Mouse (Mus musculus) left cerebral cortex, adult 9 months (tissue): ENCODE data around the gene Srcin1.

ENCODE experiments used
- DNase-seq, 2 experiments: peaks; one replicate each; pipeline ENCODE4 v3.0.0; 2022; ENCODE audit warnings: low spot score in 2 of 2

Srcin1 gene

DNA sequence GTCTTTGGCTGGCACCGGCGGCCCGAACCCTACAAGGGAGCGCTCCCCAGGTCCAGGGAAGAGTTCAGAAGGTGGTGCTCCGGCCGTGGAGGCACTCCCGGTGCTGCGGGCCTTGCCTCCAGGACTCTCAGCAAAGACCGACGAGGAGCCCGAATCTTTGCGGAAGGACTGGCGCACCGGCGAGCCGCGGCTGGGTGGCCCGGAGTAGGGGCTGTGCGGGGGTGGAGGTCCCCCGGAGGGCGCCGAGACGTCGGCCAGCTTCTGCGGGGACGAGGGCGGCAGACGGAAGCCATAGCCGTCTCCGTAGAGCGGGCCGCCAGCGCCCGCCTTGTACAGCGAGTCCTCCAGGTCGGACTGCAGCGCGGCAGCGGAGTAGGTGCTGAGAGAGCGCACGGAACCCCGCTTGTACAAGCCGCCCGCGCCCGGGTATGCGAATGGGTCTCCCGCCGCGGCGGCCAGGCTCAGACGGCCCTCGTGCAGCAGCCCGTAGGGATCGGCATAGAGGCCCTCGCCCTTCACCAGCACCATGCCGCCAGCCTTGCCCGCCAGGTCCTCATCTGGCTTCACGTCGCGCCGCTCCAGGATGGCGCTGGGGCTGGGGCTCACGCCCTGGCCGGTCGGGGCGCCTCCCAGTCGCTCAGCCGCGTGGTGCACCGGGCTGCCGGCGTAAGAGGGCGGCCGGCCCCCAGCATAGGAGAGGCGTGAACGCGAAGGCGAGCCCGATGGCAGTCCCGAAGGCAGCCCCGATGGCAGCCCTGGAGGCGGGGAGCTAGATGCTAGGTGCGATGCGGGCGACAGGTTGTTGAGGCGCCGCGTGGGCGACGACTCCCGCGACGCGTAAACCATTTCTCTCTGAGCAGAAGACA is 41.3 kb downstream of the Srcin1 start:
- peak in 1 of 2 experiments; percentile 77 for DNase-seq

DNA sequence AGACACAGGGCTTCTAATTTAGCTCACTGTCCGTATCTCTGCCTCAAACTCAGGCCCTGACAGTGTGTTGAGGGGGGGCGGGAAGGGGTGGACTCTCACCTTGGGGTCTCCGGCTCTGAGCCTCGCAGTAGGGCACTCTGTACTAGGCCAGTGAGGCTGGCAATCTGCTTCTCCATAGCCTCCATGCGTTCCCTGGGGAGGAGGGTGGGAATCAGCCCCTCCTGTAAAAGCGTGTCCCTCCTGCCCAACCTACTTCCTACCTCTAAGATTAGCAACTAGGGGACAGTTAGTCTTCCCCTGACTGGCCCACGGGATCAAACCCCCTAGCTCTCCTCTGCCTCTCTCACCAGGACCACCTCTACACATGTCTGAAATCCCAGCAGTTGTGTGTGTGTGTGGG is 42.3 kb downstream of the Srcin1 start:
- no peak for DNase-seq

DNA sequence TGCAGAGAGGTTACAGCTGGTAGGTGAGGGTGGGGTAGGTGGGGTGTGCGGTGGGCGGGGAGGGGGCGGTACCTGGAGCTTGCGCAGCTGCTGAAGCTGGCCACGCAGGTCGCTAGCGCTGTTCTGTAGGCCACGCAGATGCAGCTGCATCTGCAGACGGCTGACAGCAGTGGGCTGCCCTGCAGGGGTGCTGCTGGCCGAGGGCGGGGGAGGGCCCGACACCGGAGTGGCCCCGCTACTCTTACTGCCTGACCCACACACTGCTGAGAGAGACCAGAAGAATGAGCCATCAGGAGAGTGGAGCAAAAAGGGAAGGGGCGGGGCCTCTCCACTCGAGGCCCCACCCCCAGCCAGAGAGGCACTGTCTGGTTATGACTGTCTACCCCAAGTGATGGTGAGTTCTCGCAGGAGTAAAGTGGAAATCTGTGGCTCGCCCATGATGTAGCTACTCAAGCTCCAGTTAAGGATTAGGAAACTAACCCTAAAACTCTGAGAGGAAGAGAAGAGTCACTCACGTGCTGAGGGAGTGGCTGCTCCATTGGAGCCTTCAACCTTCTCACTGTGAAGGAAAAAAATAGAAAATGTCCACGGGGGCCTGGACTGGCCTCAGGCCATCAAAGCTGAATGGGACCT is 42.9 kb downstream of the Srcin1 start:
- DNase-seq, result no peak

DNA sequence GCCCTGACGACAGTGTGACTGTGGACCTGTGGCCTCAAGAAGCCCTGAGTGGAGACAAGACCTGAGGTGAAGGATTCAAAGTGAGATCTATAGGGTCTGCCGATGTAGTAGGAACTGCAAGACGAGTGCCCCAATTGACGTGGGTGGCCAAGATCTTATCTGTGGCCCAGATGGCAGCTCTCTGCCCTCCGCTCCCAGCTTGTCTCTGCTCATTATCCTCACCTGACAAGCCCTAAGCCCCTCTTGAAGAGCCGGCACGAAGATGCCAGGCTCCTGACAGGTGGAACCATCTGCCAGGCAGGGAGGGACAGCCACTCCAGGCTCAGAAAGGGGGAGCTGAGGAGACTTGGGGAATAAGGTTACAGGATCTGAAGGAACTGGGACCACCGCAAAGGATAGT is 43.6 kb downstream of the Srcin1 start:
- DNase-seq, result no peak

DNA sequence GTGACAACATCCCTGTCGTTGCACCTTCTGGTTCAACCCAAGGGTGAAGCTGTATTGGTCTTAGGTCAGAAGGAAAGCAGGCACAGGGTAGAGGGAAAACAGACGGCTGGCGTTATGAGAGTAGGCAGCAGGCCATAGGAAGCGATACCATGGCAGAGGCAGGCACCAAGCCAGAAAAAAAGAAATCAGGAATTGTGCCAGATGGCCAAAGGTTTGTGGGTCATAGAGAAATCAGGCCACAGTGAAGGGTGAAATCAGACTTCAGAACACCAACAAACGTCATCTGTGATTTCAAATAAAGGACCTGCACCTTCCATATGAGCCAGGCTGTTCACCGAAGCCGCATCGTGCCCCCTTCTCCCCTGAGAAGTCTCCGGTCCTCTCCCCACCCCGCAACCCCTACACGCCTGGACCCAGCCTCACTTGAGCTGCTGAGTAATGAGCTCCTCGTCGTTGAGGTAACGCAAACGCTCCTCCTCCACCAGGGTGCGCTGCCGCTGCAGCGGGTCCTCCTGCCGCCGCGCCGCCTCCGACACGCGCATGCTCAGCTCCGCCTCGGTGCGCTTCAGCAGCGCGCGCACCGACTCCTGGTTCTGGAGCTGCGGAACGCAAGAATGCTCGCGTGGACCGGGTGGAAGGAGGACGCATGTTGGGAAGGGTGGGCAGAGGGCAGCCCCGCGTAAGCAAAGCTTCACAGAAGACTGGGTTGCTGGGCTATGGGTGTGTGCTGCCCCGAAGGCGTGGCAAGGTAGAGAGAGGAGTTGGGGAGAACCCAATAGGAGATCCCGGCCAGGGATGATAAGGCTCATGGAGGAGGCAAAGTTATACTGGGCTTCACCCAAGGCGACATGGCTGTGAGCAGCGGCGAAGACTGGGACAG is 44.4 kb downstream of the Srcin1 start:
- DNase-seq, result peak; percentile 49 to 82

DNA sequence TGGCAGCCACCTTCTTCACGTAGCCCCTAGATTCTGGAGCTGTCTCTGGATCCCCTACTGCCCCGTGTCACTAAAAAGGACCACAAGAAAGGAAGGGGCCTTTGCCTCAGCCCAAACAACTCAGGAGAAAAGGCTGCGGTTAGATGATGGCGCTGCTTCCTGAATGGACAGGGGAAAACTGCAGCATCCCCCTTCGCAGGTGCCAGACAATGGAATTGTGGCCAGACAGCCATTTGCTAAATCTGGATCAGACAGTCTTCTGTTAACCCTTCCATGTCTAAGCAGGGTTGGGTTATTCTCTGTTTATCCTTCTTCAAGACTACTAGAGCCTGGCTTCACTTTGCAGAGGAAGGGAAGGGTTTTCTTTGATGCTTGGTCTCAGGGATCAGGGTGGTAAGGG is 45.0 kb downstream of the Srcin1 start:
- no peak for DNase-seq

DNA sequence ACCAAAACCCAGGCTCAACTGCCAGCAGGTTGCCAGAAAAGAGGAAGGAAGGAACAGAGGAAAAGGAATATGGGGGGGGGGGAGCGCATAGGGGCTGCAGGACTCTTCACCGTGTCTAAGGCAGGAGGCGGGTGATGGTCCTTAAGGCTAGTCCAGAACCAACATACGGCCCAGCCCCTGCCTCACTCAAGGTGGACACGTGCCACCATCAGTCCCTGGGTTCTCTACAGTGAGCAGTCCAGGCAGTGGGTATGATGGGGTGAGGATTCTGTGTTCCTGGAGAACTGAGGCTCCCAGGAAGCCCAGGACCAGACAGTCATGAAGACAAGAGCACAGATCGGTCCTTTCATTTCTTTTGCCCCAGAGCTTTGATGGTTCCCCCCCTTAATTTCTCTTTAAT is 45.9 kb downstream of the Srcin1 start:
- DNase-seq, result no peak

DNA sequence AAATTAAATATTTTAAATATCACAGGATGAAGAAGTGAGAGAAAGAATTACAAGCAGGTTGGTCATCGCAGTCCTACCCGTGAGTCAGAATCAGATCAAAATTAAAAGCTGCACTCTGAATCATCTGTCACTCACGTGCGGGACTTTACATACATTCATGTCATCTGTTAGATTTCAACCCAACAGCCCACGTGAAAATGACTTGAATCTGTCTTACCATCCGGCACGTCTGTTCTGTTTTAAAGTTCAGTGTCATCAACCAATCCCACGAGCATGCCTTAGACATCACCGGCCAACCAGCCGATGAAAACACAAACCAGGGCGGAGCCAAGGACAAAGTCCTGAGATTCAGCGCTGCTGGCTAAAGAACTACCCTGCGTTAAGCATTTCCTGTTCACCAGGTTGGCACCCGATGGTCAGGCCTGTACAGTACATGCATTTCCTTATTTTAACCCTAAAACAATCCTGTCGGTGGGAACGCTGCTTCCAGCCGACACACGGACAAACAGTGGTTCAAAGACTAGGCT is 47.6 kb downstream of the Srcin1 start:
- no peak for DNase-seq

DNA sequence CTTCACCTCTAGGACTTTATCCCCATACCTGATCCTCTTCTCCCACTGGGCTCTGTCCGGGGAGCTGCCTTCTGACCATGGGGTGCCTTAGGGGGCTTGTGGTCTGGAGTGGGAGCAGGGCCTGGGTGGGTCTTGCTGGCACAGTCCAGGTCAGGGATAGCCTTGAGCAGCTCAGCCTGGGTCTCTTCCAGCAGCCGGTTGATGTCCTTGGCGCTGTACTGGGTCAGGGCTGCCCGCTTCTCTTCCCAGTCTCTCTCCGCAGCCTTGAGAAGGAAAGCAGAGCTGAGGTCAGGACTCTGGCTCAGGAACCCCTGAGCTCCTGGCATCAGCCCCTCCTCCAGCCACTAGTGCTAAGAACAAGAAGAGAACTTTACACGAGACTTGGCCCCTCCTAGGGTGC is 50.7 kb downstream of the Srcin1 start:
- DNase-seq, result no peak

DNA sequence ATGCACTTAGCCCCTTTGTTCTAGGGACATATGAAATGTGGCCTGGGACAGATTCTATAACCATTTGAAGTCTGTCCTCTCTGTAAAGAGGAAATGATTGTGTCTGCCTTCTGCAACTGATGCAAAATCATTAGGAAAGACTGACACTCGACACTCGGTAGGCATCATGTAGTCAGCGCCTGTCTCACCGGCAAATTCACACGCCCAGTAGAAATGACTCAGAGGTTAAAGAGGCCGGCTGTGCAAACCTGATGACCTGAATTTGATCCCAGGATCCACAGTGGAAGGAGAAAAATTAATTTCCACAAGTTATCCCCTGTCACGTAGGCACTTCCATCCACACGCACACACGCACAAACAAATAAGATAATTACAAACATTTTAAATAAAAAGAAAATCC is 51.7 kb downstream of the Srcin1 start:
- no peak for DNase-seq

DNA sequence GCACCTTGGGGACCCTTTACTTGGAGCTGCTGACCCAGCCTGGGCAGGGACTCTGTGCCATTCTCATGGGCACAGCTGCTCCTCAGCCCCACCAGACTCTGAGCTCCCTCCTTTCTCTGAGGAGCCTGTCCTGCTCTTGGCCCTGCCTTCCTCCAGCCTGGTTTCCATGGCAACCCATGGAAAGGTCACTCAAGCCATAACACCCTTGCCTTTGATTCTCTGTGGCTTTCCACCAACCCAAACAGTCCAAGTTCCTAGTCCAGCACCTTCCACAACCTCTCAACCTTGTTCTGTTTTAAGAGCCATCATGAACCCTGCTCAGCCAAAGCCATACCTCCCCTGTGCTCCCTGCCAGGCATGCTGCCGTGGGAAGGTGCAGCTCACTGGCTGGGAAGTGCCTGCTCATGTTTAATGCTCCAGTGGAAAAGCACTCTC is 52.1 kb downstream of the Srcin1 start:
- no peak for DNase-seq

DNA sequence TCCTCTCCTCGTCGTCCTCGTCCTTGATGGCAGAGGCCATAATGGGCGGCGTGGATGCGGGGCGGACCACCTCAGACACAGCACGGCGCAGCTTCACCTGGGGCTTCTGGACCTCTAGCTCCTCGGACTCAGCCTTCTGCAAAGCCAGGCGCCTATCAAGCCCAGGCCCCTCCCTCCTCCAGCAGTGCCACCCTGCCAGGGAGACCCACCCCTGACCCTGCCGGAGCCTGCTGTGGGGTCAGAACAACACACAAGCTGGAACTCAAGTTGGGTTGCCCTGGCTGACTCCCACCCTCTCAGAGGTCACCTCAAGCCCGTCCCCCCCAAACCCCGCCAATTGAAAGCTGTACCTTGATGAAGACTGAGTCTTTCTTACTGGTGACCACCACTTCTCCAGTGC is 52.9 kb downstream of the Srcin1 start:
- DNase-seq, result no peak

DNA sequence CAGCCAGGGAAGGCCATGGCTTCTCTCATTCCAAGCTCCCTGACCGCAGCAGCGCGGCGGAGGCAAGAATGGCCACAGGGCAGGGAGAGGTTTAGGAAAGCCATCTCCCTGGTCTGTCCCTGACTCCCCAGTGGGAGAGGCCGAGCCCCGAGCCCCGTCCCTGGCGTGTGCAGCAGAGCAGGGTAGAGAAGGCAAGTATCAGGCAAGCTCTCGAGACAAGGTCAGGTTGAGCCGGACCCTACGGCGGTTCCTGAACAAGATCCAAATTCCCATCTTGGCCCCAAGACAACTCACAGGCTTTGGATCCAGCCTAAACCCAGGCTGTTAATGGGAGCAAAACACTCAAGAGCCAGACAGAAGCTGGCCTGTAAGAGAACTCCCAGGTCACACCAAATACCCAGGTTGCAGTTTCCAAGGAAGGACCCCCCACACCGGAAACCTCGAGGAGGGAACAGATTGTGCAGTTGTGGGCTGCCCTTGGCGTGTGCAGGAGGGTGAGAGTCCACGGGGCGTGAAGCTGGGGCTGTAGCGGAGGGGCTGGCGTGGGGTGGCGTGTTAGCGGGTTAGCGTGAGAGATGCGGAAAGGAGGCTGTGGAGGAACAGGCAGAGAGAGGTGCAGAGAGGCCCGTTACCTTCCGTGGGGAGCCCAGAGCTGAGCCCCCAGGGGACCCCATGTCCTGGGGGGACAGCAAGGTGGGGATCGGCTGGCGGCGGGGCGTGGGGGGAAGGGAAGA is 54.1 kb downstream of the Srcin1 start:
- DNase-seq, result no peak

DNA sequence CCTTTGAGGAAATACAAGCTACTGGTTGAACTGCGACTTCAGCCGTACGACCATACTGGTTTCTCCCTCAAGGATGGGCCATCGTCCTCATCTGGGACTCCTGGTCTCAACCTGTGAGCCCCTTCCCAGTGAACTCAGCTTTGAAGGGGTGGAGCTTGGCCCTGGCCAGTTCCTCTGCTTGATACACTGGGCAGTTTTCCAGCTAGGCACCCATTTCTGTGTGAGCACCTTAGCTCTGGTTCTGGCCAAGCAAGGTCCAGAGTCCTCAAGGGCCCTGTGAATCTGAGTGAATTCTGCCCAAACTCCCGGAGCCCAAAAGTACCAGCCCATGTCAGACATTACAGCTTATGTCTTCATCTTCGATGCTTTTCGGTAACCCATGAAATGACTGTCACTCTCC is 55.4 kb downstream of the Srcin1 start:
- no peak for DNase-seq

DNA sequence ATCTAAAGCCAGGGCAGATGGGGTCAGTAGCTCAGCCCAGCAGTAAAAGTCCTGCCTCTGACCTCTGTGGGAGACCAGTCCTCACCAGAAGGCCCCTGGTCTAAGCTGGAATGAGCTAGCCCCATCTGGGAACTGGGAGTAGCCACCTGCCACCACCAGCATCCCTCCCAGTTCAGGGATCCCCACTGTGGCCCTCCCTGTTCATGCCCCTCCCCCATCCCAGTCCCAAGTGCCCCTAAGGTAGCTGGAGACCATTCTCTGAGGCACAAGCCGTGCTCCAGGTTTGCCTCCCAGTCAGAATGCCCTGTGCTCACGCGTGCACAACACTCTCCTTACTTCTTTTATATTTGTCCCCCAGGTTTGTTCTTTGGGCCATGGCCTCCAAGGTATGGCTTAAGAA is 62.9 kb downstream of the Srcin1 start:
- no peak for DNase-seq

DNA sequence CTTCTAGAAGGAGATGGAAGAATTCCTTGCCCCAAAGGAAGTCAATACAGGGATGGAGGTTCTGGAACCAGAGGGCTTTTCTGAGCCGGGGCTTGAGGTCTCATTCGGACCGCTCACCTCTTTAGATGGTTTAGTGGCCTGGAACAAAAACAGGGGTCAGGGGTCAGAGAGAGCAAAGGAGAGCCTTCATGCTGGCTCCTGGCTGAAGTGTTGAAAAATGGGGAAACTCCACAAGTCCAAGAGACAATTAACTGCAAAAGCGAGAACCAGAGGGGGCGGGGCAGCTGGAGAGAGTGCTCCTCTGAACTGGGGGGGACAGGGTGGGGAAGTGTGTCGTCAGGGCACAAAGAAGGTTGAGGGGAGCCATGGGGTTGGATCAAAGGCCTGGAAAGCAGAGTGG is 63.5 kb downstream of the Srcin1 start:
- DNase-seq, result no peak

DNA sequence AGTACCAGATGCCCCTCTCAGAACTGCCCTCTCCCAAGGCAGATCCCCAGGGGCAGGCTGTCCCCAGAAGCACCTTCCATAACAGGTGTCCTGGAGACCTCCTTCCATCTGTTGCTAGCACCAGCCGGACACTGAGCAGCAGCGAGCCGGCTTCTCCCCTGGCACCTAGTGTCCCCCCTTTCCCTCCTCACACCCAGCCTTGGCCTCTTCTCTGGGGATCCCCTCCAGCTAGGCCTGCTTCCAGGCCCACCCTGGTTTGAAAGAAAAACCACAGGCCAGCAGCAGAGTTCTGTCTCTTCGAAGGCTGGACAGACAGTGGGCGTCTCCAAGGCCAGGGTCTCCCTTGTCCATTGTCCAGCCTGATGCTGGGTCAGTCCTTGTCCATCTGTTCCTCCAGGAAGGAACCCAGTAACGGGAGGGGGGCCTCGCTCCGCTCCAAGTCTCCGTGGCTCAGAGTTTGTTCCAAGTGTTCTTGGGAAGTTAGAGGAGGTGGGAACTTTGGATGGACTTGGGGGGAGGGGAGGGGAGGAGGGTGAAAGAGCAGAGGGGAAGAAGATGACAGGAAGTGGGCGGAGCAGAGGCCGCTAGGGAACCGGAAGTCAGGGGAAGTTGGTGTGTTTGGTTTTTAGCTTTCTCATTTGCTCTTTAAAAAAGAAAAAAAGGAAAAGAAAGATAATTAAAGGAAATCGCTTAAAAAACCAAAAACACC is 64.2 kb downstream of the Srcin1 start:
- no peak for DNase-seq

DNA sequence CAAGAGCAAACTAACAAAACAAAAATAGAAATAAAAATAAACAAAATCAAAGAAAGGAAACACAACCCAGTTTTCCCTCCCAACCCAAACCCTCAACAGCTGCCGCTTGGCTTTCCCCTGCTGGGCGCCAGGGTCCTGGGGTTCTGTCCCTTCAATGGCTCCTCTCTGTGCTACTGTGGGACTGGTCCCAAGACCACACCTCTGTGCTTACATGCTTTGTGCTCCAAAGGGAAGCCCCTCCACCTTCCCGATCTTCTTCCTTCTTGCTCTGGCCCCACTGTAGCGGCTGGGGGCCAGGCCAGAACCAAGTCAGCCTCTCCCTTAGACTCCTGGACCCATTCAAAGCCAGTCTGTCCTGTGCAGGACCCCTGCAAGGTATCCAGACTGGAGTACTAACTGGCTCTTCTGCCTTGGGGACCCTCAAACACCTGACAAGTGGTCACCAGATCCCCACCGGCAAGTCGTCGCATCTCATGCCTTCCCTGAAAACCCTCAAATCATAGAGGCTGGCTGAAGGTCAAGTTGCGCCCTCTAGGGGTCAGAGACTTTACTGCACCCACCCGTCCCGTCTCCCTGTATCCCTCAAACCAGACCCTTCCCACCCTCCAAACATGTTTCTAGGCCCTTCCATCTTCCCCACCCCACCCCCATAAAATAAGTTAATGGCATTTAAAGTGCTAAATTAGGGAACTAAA is 64.9 kb downstream of the Srcin1 start:
- DNase-seq, result no peak

DNA sequence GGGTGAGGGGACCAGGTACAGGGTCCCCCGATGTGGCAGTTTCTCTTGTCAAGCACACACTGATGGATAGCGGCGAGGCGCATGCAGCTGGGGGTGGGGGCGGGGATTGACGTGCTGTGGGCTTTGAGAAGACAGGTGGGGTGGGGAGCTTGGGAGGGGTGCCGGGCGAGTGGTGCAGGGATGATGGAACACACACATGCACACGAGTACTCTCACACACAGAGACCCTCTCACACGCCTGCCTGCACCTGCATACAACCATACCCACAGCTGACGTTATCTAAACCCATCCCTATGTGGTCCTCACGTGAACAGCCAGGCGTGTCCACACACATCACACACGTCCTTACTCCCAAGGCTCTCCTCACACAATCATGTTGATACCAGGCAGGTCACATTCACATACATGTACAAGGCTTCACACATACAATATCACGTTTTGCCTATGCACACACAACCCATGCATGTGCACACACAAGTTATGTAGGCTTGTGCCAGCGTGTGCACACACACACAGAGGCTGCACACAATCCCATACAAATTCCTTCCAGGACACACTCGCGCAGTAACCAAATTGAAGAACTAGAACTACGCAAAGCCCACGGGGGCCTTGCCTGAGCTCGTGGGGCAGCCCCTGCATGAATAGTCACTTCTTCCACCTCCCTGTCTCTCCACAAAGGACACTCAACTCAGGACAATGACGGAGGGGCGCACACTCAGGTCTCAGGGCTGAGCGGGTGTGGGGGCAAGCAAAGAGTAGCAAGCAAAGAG is 66.1 kb downstream of the Srcin1 start:
- DNase-seq, result no peak
